Mouse (Mus musculus): ENCODE data around the gene Krtap4-9. TPM values are rescaled to one million over a fixed set of nuclear protein-coding genes. Genes with fewer than 3 reads are reported as not detected.

Gene Krtap4-9
- polyA plus RNA-seq, 1 experiment = not detected

Other genes starting within 250 kb of the Krtap4-9 start
- gene Krt40, start 242.0 kb upstream of the Krtap4-9 start, polyA plus RNA-seq (2012; rRNA removed) = not detected in 2 replicates
- gene Krtap3-3, start 234.3 kb upstream of the Krtap4-9 start, polyA plus RNA-seq (2012; rRNA removed) = not detected in 2 replicates
- not detected in 2 replicates for gene Krtap3-2, start 228.3 kb upstream of the Krtap4-9 start, polyA plus RNA-seq (2012; rRNA removed)
- not detected in 2 replicates for gene Gm11939, start 225.7 kb upstream of the Krtap4-9 start, polyA plus RNA-seq (2012; rRNA removed)
- gene Krtap3-1, start 218.6 kb upstream of the Krtap4-9 start, polyA plus RNA-seq (2012; rRNA removed) = not detected in 2 replicates
- gene Krtap1-5, start 204.2 kb upstream of the Krtap4-9 start, polyA plus RNA-seq (2012; rRNA removed) = not detected in 2 replicates
- gene Krtap1-4, start 201.5 kb upstream of the Krtap4-9 start, polyA plus RNA-seq (2012; rRNA removed) = not detected in 2 replicates
- not detected in 2 replicates for gene Krtap1-3, start 193.9 kb upstream of the Krtap4-9 start, polyA plus RNA-seq (2012; rRNA removed)
- gene Krtap9-3, start 187.1 kb upstream of the Krtap4-9 start, polyA plus RNA-seq (2012; rRNA removed) = not detected in 2 replicates
- gene Gm11938, start 181.9 kb upstream of the Krtap4-9 start, polyA plus RNA-seq (2012; rRNA removed) = not detected in 2 replicates
- gene Gm11937, start 175.0 kb upstream of the Krtap4-9 start, polyA plus RNA-seq (2012; rRNA removed) = not detected in 2 replicates
- gene Krtap2-4, start 170.4 kb upstream of the Krtap4-9 start, polyA plus RNA-seq (2012; rRNA removed) = not detected in 2 replicates
- not detected in 2 replicates for gene Gm11562, start 164.8 kb upstream of the Krtap4-9 start, polyA plus RNA-seq (2012; rRNA removed)
- gene Krtap4-1, start 157.0 kb upstream of the Krtap4-9 start, polyA plus RNA-seq (2012; rRNA removed) = not detected in 2 replicates
- not detected in 2 replicates for gene Krtap4-2, start 150.1 kb upstream of the Krtap4-9 start, polyA plus RNA-seq (2012; rRNA removed)
- gene Krtap4-7, start 141.1 kb upstream of the Krtap4-9 start, polyA plus RNA-seq (2012; rRNA removed) = not detected in 2 replicates
- not detected in 2 replicates for gene Gm11555, start 135.0 kb upstream of the Krtap4-9 start, polyA plus RNA-seq (2012; rRNA removed)
- gene Gm11563, start 126.2 kb upstream of the Krtap4-9 start, polyA plus RNA-seq (2012; rRNA removed) = not detected in 2 replicates
- not detected in 2 replicates for gene Krtap4-6, start 119.2 kb upstream of the Krtap4-9 start, polyA plus RNA-seq (2012; rRNA removed)
- not detected in 2 replicates for gene Gm14190, start 94.5 kb upstream of the Krtap4-9 start, polyA plus RNA-seq (2012; rRNA removed)
- not detected in 2 replicates for gene Gm14180, start 50.9 kb upstream of the Krtap4-9 start, polyA plus RNA-seq (2012; rRNA removed)
- not detected in 2 replicates for gene Gm11595, start 12.3 kb upstream of the Krtap4-9 start, polyA plus RNA-seq (2012; rRNA removed)
- not detected in 2 replicates for gene Krtap4-8, start 4.5 kb upstream of the Krtap4-9 start, polyA plus RNA-seq (2012; rRNA removed)
- not detected in 2 replicates for gene Gm11596, start 8.3 kb downstream of the Krtap4-9 start, polyA plus RNA-seq (2012; rRNA removed)
- not detected in 2 replicates for gene Gm11569, start 13.7 kb downstream of the Krtap4-9 start, polyA plus RNA-seq (2012; rRNA removed)
- gene Gm11554, start 19.2 kb downstream of the Krtap4-9 start, polyA plus RNA-seq (2012; rRNA removed) = not detected in 2 replicates
- gene Krtap4-13, start 24.7 kb downstream of the Krtap4-9 start, polyA plus RNA-seq (2012; rRNA removed) = not detected in 2 replicates
- gene Gm11564, start 30.5 kb downstream of the Krtap4-9 start, polyA plus RNA-seq (2012; rRNA removed) = not detected in 2 replicates
- gene 2300003K06Rik, start 52.9 kb downstream of the Krtap4-9 start, polyA plus RNA-seq (2012; rRNA removed) = not detected in 2 replicates
- gene Krtap4-16, start 66.4 kb downstream of the Krtap4-9 start, polyA plus RNA-seq (2012; rRNA removed) = not detected in 2 replicates
- gene Gm11568, start 72.7 kb downstream of the Krtap4-9 start, polyA plus RNA-seq (2012; rRNA removed) = not detected in 2 replicates
- not detected in 2 replicates for gene Gm11559, start 79.3 kb downstream of the Krtap4-9 start, polyA plus RNA-seq (2012; rRNA removed)
- gene Krtap9-1, start 88.2 kb downstream of the Krtap4-9 start, polyA plus RNA-seq (2012; rRNA removed) = not detected in 2 replicates
- not detected in 2 replicates for gene Gm11567, start 94.0 kb downstream of the Krtap4-9 start, polyA plus RNA-seq (2012; rRNA removed)
- not detected in 2 replicates for gene Krtap31-1, start 122.7 kb downstream of the Krtap4-9 start, polyA plus RNA-seq (2012; rRNA removed)
- not detected in 2 replicates for gene Gm11565, start 129.6 kb downstream of the Krtap4-9 start, polyA plus RNA-seq (2012; rRNA removed)
- not detected in 2 replicates for gene Krtap31-2, start 151.1 kb downstream of the Krtap4-9 start, polyA plus RNA-seq (2012; rRNA removed)
- gene Krtap9-5, start 163.3 kb downstream of the Krtap4-9 start, polyA plus RNA-seq (2012; rRNA removed) = not detected in 2 replicates
- gene Krtap29-1, start 193.9 kb downstream of the Krtap4-9 start, polyA plus RNA-seq (2012; rRNA removed) = not detected in 2 replicates
- gene Krtap16-1, start 201.4 kb downstream of the Krtap4-9 start, polyA plus RNA-seq (2012; rRNA removed) = not detected in 2 replicates
- not detected in 2 replicates for gene Krtap17-1, start 208.8 kb downstream of the Krtap4-9 start, polyA plus RNA-seq (2012; rRNA removed)
- 0.06 TPM in 1 of 2 replicates, not detected in the other for gene Krt33a, start 231.0 kb downstream of the Krtap4-9 start, polyA plus RNA-seq (2012; rRNA removed)
- gene Krt33b, start 244.7 kb downstream of the Krtap4-9 start, polyA plus RNA-seq (2012; rRNA removed) = not detected in 2 replicates

Measured in cortical plate, adult 2 months (tissue).